Comparison of ENCODE assay signal across 31 mouse cellular contexts in the genomic region with DNA sequence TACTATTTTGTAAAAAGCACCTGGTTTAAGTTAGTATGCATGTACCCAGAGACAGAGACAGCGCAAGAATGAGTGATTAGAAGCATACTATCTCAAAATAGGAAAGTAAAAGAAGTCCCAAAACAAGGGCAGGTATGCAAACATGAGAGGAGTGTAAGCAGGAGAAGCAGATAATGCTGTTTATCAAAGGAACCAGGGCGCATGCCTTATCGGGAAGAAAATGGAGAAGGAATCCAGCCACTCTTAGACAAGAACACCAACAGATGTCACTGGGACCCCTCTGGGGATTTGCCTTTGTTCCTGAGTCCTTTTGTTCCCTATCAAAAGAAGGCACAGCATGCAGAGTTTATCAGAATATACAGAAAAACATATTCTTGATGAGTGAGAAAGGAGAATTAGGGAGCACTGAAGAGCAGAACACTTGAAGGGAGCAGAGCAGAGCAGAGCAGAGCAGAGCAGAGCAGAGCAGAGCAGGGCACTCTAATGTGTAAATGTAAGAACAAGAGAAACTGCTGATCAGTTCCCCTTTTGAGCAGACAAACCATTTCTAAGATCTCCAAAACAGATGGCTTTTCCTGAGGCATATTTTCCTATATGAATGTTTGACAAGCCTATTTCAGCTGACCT.
DNase-seq lines count a peak whose midpoint lies in the region; ATAC-seq and TF ChIP-seq lines count a peak whose summit lies in the region.
"Had no signal": no experiment of that assay in that cellular context is flagged by ENCODE, and none has a peak within 500 bp of the region (broad histone marks: within the 10 kb centered on the region; RNA-seq: fewer than 3 reads in every experiment).

No protein-coding gene starts in this region.

- no peak for TF ChIP-seq POLR2A in MEL (IDR thresholded peaks at IDR 0.05; ENCODE audit: control insufficient read depth in 1 of 2, insufficient read depth in 1 of 2, low read depth in 1 of 2, low read length in 2 of 2, poor library complexity in 1 of 2)

- no peak overlapping the region for H3K9ac ChIP-seq in midbrain, postnatal 0 days (replicated peaks; ENCODE audit: low read length, poor library complexity, severe bottlenecking)
- H3K9ac ChIP-seq in MEL (ENCODE audit: control insufficient read depth, low read depth, low read length, poor library complexity, severe bottlenecking), result peak overlapping the region; percentile 23; the same call in 1 of the 2 replicates
- no peak overlapping the region for H3K9ac ChIP-seq in midbrain, embryonic 13.5 days (replicated peaks)
- H3K9ac ChIP-seq: forebrain, embryonic 13.5 days; heart, embryonic 12.5 days; heart, embryonic 15.5 days; hindbrain, embryonic 13.5 days had no signal

- H3K27ac ChIP-seq in midbrain, embryonic 10.5 days (replicated peaks), result peak overlapping the region; percentile 55; the same call in 1 of the 2 replicates
- no peak overlapping the region for H3K27ac ChIP-seq in midbrain, postnatal 0 days (ENCODE audit: low read depth, low read length)
- peak overlapping the region; percentile 66 for H3K27ac ChIP-seq in MEL (ENCODE audit: control insufficient read depth, low read depth, low read length)
- H3K27ac ChIP-seq in midbrain, embryonic 13.5 days, result no peak overlapping the region
- H3K27ac ChIP-seq: forebrain, embryonic 10.5 days; forebrain, embryonic 13.5 days; gastrocnemius, adult 2 months; heart, embryonic 15.5 days; hindbrain, embryonic 13.5 days; hindbrain, postnatal 0 days had no signal

- 37% methylated on average over 3 of the region's 3 CpGs for WGBS in midbrain, embryonic 10.5 days
- WGBS in midbrain, postnatal 0 days, result 29% methylated on average over 3 of the region's 3 CpGs
- WGBS in midbrain, embryonic 13.5 days, result 37% methylated on average over 3 of the region's 3 CpGs

- TF ChIP-seq CTCF in midbrain, postnatal 0 days (IDR thresholded peaks at IDR 0.05), result no peak
- TF ChIP-seq CTCF in MEL (IDR thresholded peaks at IDR 0.05 in 2 of 3, conservative IDR thresholded peaks at IDR 0.05 in 1 of 3; ENCODE audit: control insufficient read depth in 1 of 3, insufficient read depth in 1 of 3, low read depth in 2 of 3, low read length in 3 of 3, poor library complexity in 1 of 3, severe bottlenecking in 1 of 3), result no peak

- H3K27me3 ChIP-seq in midbrain, embryonic 10.5 days (ENCODE audit: low read depth, poor library complexity, severe bottlenecking), result no peaks in the 10 kb centered on the region
- no peaks in the 10 kb centered on the region for H3K27me3 ChIP-seq in midbrain, postnatal 0 days (ENCODE audit: insufficient read depth, low read length)
- H3K27me3 ChIP-seq in MEL (ENCODE audit: control insufficient read depth in 1 of 2, insufficient read depth in 2 of 2, low read length in 2 of 2), result no peaks in the 10 kb centered on the region
- H3K27me3 ChIP-seq in midbrain, embryonic 13.5 days, result no peaks in the 10 kb centered on the region
- H3K27me3 ChIP-seq: CH12.LX; forebrain, embryonic 13.5 days; heart, embryonic 12.5 days; heart, embryonic 15.5 days; hindbrain, embryonic 13.5 days had no signal

- no peak for TF ChIP-seq RAD21 in MEL (IDR thresholded peaks at IDR 0.05; ENCODE audit: low read depth, low read length)

- H3K4me1 ChIP-seq in midbrain, embryonic 10.5 days, result peaks cover 7% of the 10 kb centered on the region
- no peaks in the 10 kb centered on the region for H3K4me1 ChIP-seq in midbrain, postnatal 0 days (ENCODE audit: insufficient read depth, low read length)
- H3K4me1 ChIP-seq in MEL (ENCODE audit: control insufficient read depth in 1 of 2, insufficient read depth in 2 of 2, low read length in 2 of 2), result peaks cover 11% of the 10 kb centered on the region in 2 experiments
- H3K4me1 ChIP-seq in midbrain, embryonic 13.5 days (replicated peaks), result 0 out of 2 replicates have a peak, but pooled peaks cover 3% of the 10 kb centered on the region
- H3K4me1 ChIP-seq: forebrain, embryonic 13.5 days; heart, embryonic 15.5 days; hindbrain, embryonic 13.5 days had no signal

- no peak for ATAC-seq in midbrain, postnatal 0 days (ENCODE audit: low FRiP score)
- peak; percentile 56; the same call in 1 of the 2 replicates for ATAC-seq in midbrain, embryonic 13.5 days
- ATAC-seq: activated CD4-positive, CD25-positive, alpha-beta regulatory T cell, adult 4 months; forebrain, embryonic 13.5 days; forebrain, embryonic 16.5 days; hindbrain, postnatal 0 days; inflammation-experienced regulatory T-cells, adult 6 months; intestine, embryonic 16.5 days had no signal

- no peaks in the 10 kb centered on the region for H3K36me3 ChIP-seq in midbrain, embryonic 10.5 days
- H3K36me3 ChIP-seq in midbrain, postnatal 0 days (ENCODE audit: insufficient read depth, low read length), result no peaks in the 10 kb centered on the region
- H3K36me3 ChIP-seq in MEL (ENCODE audit: control insufficient read depth in 1 of 2, insufficient read depth in 2 of 2, low read length in 2 of 2), result peaks cover 0 to 26% of the 10 kb centered on the region in 2 experiments; a peak in 2 of 4 replicates
- no peaks in the 10 kb centered on the region for H3K36me3 ChIP-seq in midbrain, embryonic 13.5 days
- H3K36me3 ChIP-seq: forebrain, embryonic 10.5 days; G1E; heart, embryonic 12.5 days; heart, embryonic 15.5 days; hindbrain, embryonic 13.5 days had no signal

- no peaks in the 10 kb centered on the region for H3K9me3 ChIP-seq in midbrain, embryonic 10.5 days (replicated peaks)
- H3K9me3 ChIP-seq in midbrain, postnatal 0 days (ENCODE audit: low read length), result no peaks in the 10 kb centered on the region
- no peaks in the 10 kb centered on the region for H3K9me3 ChIP-seq in MEL (replicated peaks; ENCODE audit: insufficient read depth, low read length)
- H3K9me3 ChIP-seq in midbrain, embryonic 13.5 days, result no peaks in the 10 kb centered on the region
- H3K9me3 ChIP-seq: forebrain, embryonic 10.5 days; forebrain, embryonic 13.5 days; G1E; heart, embryonic 12.5 days; heart, embryonic 15.5 days; hindbrain, embryonic 13.5 days had no signal

- DNase-seq in embryo, embryonic 11 days, result peak; percentile 14
- DNase-seq in embryo, embryonic 9.5 days (ENCODE audit: extremely low spot score), result no peak
- DNase-seq in midbrain, embryonic 10.5 days (ENCODE audit: low spot score), result no peak
- DNase-seq in midbrain, postnatal 0 days (ENCODE audit: low spot score), result no peak
- peak; percentile 75 for DNase-seq in MEL (ENCODE audit: low read depth, low spot score)
- DNase-seq in frontal cortex, postnatal 25 days (ENCODE audit: low spot score in 2 of 2), result no peak
- DNase-seq: adrenal gland, adult 8-10 months; adrenal gland, postnatal 25 days; B cell, adult 2 months; cerebellum, adult 11-12 months; cerebellum, adult 8-10 months; cerebellum, postnatal 10 days; cerebellum, postnatal 36 days; gastrocnemius, adult 2 months; gastrocnemius, postnatal 14 days; heart, adult 11 months; heart, postnatal 10 days; heart, postnatal 36 days had no signal

- H3K79me2 ChIP-seq in MEL (ENCODE audit: control insufficient read depth, insufficient read depth, low read length, poor library complexity), result no peaks in the 10 kb centered on the region

- no peak overlapping the region for H3K4me3 ChIP-seq in midbrain, embryonic 10.5 days
- H3K4me3 ChIP-seq in midbrain, postnatal 0 days (ENCODE audit: low read depth, low read length), result no peak overlapping the region
- H3K4me3 ChIP-seq in MEL (ENCODE audit: control insufficient read depth in 1 of 2, insufficient read depth in 1 of 2, low read depth in 2 of 2, low read length in 2 of 2), result peak overlapping the region in 1 of 2 experiments; percentile 14; a peak in 1 of 4 replicates
- H3K4me3 ChIP-seq in midbrain, embryonic 13.5 days (replicated peaks), result no peak overlapping the region
- H3K4me3 ChIP-seq: forebrain, embryonic 10.5 days; forebrain, embryonic 13.5 days; gastrocnemius, adult 2 months; heart, embryonic 12.5 days; heart, embryonic 15.5 days; hindbrain, embryonic 13.5 days had no signal

- peak; percentile 65 to 68 for TF ChIP-seq EP300 in MEL (IDR thresholded peaks at IDR 0.05; ENCODE audit: low read depth in 1 of 2, low read length in 2 of 2)

- no peak overlapping the region for H3K4me2 ChIP-seq in midbrain, postnatal 0 days (ENCODE audit: low read depth, low read length, poor library complexity, severe bottlenecking)
- H3K4me2 ChIP-seq in midbrain, embryonic 13.5 days (replicated peaks), result no peak overlapping the region
- H3K4me2 ChIP-seq: forebrain, embryonic 13.5 days; heart, embryonic 12.5 days; heart, embryonic 15.5 days; hindbrain, embryonic 13.5 days had no signal

TF ChIP-seq in MEL, 35 proteins besides CTCF, POLR2A, EP300 and RAD21:
- no peak for TF ChIP-seq SIN3A (IDR thresholded peaks at IDR 0.05; ENCODE audit: low read length)
- TF ChIP-seq ETS1 (IDR thresholded peaks at IDR 0.05; ENCODE audit: low read depth, low read length), result 0 out of 2 replicates have a peak, but pooled peaks have one; percentile 34
- peak; percentile 71 for TF ChIP-seq TCF12 (IDR thresholded peaks at IDR 0.05; ENCODE audit: low read depth, low read length)
- no peak for TF ChIP-seq HCFC1 (IDR thresholded peaks at IDR 0.05; ENCODE audit: low read depth, low read length)
- TF ChIP-seq RCOR1 (IDR thresholded peaks at IDR 0.05; ENCODE audit: low read depth, low read length), result peak; percentile 51; the same call in 1 of the 2 replicates
- no peak for TF ChIP-seq BHLHE40 (IDR thresholded peaks at IDR 0.05; ENCODE audit: borderline replicate concordance, low read depth, low read length)
- TF ChIP-seq GATA1 (IDR thresholded peaks at IDR 0.05; ENCODE audit: low read depth, low read length), result peak; percentile 81
TF ChIP-seq in MEL: peak in this region for 4.

Comparison
In these comparisons a context has a peak if more than half of its experiments do, and no peak if none do; other contexts are left out.
1. DNase-seq: peak in embryo, embryonic 11 days (single experiment) and MEL (single experiment); none in embryo, embryonic 9.5 days (single experiment), midbrain, embryonic 10.5 days (single experiment), midbrain, postnatal 0 days (single experiment) and frontal cortex, postnatal 25 days (0 of 2).
2. H3K27ac ChIP-seq: peak in midbrain, embryonic 10.5 days (single experiment) and MEL (single experiment); none in midbrain, postnatal 0 days (single experiment) and midbrain, embryonic 13.5 days (single experiment).